ENCODE assay signal across 10 mouse cellular contexts in the genomic region with DNA sequence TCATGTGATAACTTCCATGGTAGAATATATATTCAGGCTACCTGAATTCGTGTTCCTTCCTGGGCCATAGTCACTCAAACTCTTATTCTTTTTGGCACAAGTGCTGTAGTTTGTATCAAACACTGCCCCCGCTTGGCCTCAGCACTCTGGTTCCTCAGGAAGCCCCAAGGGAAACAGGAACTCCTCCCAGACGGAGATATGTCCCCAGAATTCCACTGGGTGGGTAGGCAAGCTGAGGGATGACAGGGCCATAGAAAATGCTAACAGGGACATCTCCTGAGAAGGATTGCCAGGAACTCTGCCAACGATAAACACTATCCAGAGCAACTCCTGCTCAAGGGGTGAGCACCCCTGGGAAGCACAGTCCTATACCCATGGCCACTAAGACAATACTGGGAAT. TPM values are rescaled to one million over a fixed set of nuclear protein-coding genes. Genes with fewer than 3 reads are reported as not detected.
DNase-seq lines count a peak whose midpoint lies in the region; ATAC-seq lines count a peak whose summit lies in the region.
"Had no signal": no experiment of that assay in that cellular context is flagged by ENCODE, and none has a peak within 500 bp of the region (broad histone marks: within the 10 kb centered on the region; RNA-seq: fewer than 3 reads in every experiment).

No protein-coding gene starts in this region.

- peaks cover 38% of the 10 kb centered on the region for H3K4me1 ChIP-seq in kidney, embryonic 14.5 days (ENCODE audit: control insufficient read depth, insufficient read depth, low read length)
- peaks cover 31% of the 10 kb centered on the region for H3K4me1 ChIP-seq in forebrain, embryonic 16.5 days (replicated peaks; ENCODE audit: control insufficient read depth, insufficient read depth, low read length)

- no peaks in the 10 kb centered on the region for H3K36me3 ChIP-seq in kidney, embryonic 14.5 days (ENCODE audit: control insufficient read depth, insufficient read depth, low read length)
- no peaks in the 10 kb centered on the region for H3K36me3 ChIP-seq in forebrain, embryonic 16.5 days (ENCODE audit: control insufficient read depth, insufficient read depth)
- H3K36me3 ChIP-seq: limb, embryonic 13.5 days had no signal

- no peak overlapping the region for H3K4me2 ChIP-seq in kidney, embryonic 14.5 days (replicated peaks; ENCODE audit: low read depth, low read length)
- no peak overlapping the region for H3K4me2 ChIP-seq in forebrain, embryonic 16.5 days (ENCODE audit: low read length)
- H3K4me2 ChIP-seq: limb, embryonic 13.5 days had no signal

- no peaks in the 10 kb centered on the region for H3K9me3 ChIP-seq in kidney, embryonic 14.5 days (ENCODE audit: control insufficient read depth, low read length)
- H3K9me3 ChIP-seq in forebrain, embryonic 16.5 days (ENCODE audit: control insufficient read depth, low read length), result no peaks in the 10 kb centered on the region
- H3K9me3 ChIP-seq: limb, embryonic 13.5 days had no signal

- 58% methylated on average over 4 of the region's 4 CpGs for WGBS in kidney, embryonic 14.5 days
- 76% methylated on average over 4 of the region's 4 CpGs for WGBS in forebrain, embryonic 16.5 days

- DNase-seq in kidney, adult 11 months, result peak; percentile 71
- peak; percentile 72 to 80 for DNase-seq in heart, adult 9 months (ENCODE audit: low spot score in 2 of 2)
- peak; percentile 72 for DNase-seq in kidney, adult 9 months
- DNase-seq in lung, postnatal 36 days, result peak; percentile 83
- DNase-seq in cerebellum, postnatal 25 days, result no peak
- DNase-seq: cerebellum, adult 11-12 months had no signal

- no peak overlapping the region for H3K4me3 ChIP-seq in kidney, embryonic 14.5 days (ENCODE audit: low read length)
- H3K4me3 ChIP-seq in forebrain, embryonic 16.5 days (replicated peaks; ENCODE audit: low read length), result no peak overlapping the region
- H3K4me3 ChIP-seq: limb, embryonic 13.5 days had no signal

- ATAC-seq in kidney, embryonic 14.5 days (ENCODE audit: low FRiP score, low TSS enrichment), result no peak
- ATAC-seq in forebrain, embryonic 16.5 days, result no peak
- no peak for ATAC-seq in monocyte, adult 5-6 weeks (replicated peaks; ENCODE audit: insufficient number of reproducible peaks, low FRiP score, low TSS enrichment, poor library complexity, severe bottlenecking)

- no peaks in the 10 kb centered on the region for H3K27me3 ChIP-seq in kidney, embryonic 14.5 days (ENCODE audit: control insufficient read depth, insufficient read depth, low read length)
- H3K27me3 ChIP-seq in forebrain, embryonic 16.5 days (replicated peaks; ENCODE audit: control insufficient read depth, insufficient read depth, low read length), result no peaks in the 10 kb centered on the region
- H3K27me3 ChIP-seq: limb, embryonic 13.5 days had no signal

- no peak overlapping the region for H3K27ac ChIP-seq in kidney, embryonic 14.5 days (ENCODE audit: low read depth, low read length)
- no peak overlapping the region for H3K27ac ChIP-seq in forebrain, embryonic 16.5 days (ENCODE audit: low read length)
- H3K27ac ChIP-seq: limb, embryonic 13.5 days had no signal

- H3K9ac ChIP-seq in kidney, embryonic 14.5 days (ENCODE audit: low read depth, low read length), result no peak overlapping the region
- no peak overlapping the region for H3K9ac ChIP-seq in forebrain, embryonic 16.5 days (replicated peaks; ENCODE audit: low read depth, low read length)
- H3K9ac ChIP-seq: limb, embryonic 13.5 days had no signal

RNA-seq across cellular contexts. Expression of gene Inpp5a, which starts 22.4 kb away (rescaled TPM):
- 19.6 and 26.1 TPM in 2 replicates for polyA plus RNA-seq in kidney, embryonic 14.5 days (2014; fragmentation: Nextera tagmentation; extraction: Ambion mirVana)
- 9.3 and 11.2 TPM in 2 replicates for polyA plus RNA-seq in forebrain, embryonic 16.5 days (2015; fragmentation: Nextera tagmentation; extraction: Ambion mirVana)
- 9.5 to 39.9 TPM (median 10.0 TPM) in 3 replicates for total RNA-seq in monocyte, adult 5-6 weeks (2017)

Comparison
In these comparisons a context has a peak if more than half of its experiments do, and no peak if none do; other contexts are left out.
1. DNase-seq: peak in kidney, adult 11 months (single experiment), heart, adult 9 months (2 of 2), kidney, adult 9 months (single experiment) and lung, postnatal 36 days (single experiment); none in cerebellum, postnatal 25 days (0 of 2).